Mouse (Mus musculus) intestine, postnatal 0 days (tissue): ENCODE measurements around the gene Gata3. TPM values are rescaled to one million over a fixed set of nuclear protein-coding genes. Genes with fewer than 3 reads are reported as not detected.

Source experiments
- ATAC-seq: fragments of 200-750 bp; cut with Nextera tagmentation; 2 replicates; pipeline ENCODE4 v1.8.0; 2017; ENCODE audit warnings: mild to moderate bottlenecking, moderate TSS enrichment, moderate library complexity
- H3K27ac ChIP-seq: fragments of 300-500 bp; sonication (generic); 2 replicates; pipeline ENCODE4 v1.5.1; 2014; ENCODE audit warnings: mild to moderate bottlenecking, low read depth, low read length, moderate library complexity
- H3K27me3 ChIP-seq: fragments of 300-500 bp; sonication (generic); replicated peaks from 2 replicates; pipeline ENCODE4 v1.6.1; 2014; ENCODE audit warnings: low read length, mixed read lengths; ENCODE audit not compliant: control insufficient read depth, insufficient read depth
- H3K36me3 ChIP-seq: fragments of 300-500 bp; sonication (generic); 2 replicates; pipeline ENCODE4 v1.6.1; 2014; ENCODE audit warnings: mild to moderate bottlenecking, moderate library complexity; ENCODE audit not compliant: control insufficient read depth, insufficient read depth
- H3K4me1 ChIP-seq: fragments of 300-500 bp; sonication (generic); replicated peaks from 2 replicates; pipeline ENCODE4 v1.6.1; 2014; ENCODE audit warnings: antibody characterized with exemption, low read length, mixed read lengths; ENCODE audit not compliant: control insufficient read depth, insufficient read depth
- H3K4me2 ChIP-seq: fragments of 300-500 bp; sonication (generic); replicated peaks from 2 replicates; pipeline ENCODE4 v1.6.1; 2014; ENCODE audit warnings: low read depth, mild to moderate bottlenecking, moderate library complexity
- H3K4me3 ChIP-seq: fragments of 300-500 bp; sonication (generic); 2 replicates; pipeline ENCODE4 v1.5.1; 2014; ENCODE audit warnings: low read depth, low read length
- H3K9ac ChIP-seq: fragments of 300-500 bp; sonication (generic); 2 replicates; pipeline ENCODE4 v1.6.1; 2014; ENCODE audit warnings: mild to moderate bottlenecking, low read depth, low read length
- H3K9me3 ChIP-seq: fragments of 300-500 bp; sonication (generic); 2 replicates; pipeline ENCODE4 v1.6.1; 2016; ENCODE audit warnings: mixed run types; ENCODE audit not compliant: control insufficient read depth
- CTCF ChIP-seq: sonication (generic); IDR thresholded peaks from 2 replicates; pipeline ENCODE4 v1.5.1; 2016; ENCODE audit warnings: low read depth, mild to moderate bottlenecking, control low read depth, antibody characterized with exemption, moderate library complexity
- WGBS: fragments of 180-500 bp; shearing (Covaris S2); extraction: QIAGEN DNeasy Blood & Tissue Kit; methylation state at CpG from one replicate; pipeline ENCODE4 v1.1.7; 2014; 5-methylcytosine and 5-hydroxymethylcytosine counted together
- polyA plus RNA-seq: library from polyadenylated mRNA; unstranded; fragments of >200 nt; fragmentation: Nextera tagmentation; extraction: Ambion mirVana; gene quantifications from 2 replicates; pipeline ENCODE4 v1.2.1, GENCODE M21; 2015

Gata3 gene
- polyA plus RNA-seq, 1 experiment from 2014 or later, result 0.59 TPM

- H3K4me2 ChIP-seq, result peak overlapping the region; percentile 46
- no peaks in the 10 kb centered on the region for H3K9me3 ChIP-seq
- no peak for ATAC-seq
- H3K4me1 ChIP-seq, result no peaks in the 10 kb centered on the region
- peaks cover 91% of the 10 kb centered on the region for H3K27me3 ChIP-seq
- H3K4me3 ChIP-seq, result peak overlapping the region; percentile 32
- WGBS, result under 1% methylated on average over 43 of the region's 43 CpGs
- no peak overlapping the region for H3K27ac ChIP-seq
- TF ChIP-seq CTCF, result no peak
- no peak overlapping the region for H3K9ac ChIP-seq
- no peaks in the 10 kb centered on the region for H3K36me3 ChIP-seq
Measured at GRCm38 (mm10) chr2:9882926-9883802, 6.7 kb downstream of the Gata3 start.

GRCm38 (mm10) chr2:9882371-9882925, 7.4 kb downstream of the Gata3 start:
- H3K4me1 ChIP-seq, result no peaks in the 10 kb centered on the region
- H3K9me3 ChIP-seq, result no peaks in the 10 kb centered on the region
- H3K27me3 ChIP-seq, result peaks cover 89% of the 10 kb centered on the region
- H3K9ac ChIP-seq, result no peak overlapping the region
- no peak for ATAC-seq
- peak overlapping the region; percentile 46 for H3K4me2 ChIP-seq
- WGBS, result 2% methylated on average over 39 of the region's 39 CpGs
- peak overlapping the region; percentile 32 for H3K4me3 ChIP-seq
- no peak overlapping the region for H3K27ac ChIP-seq
- no peaks in the 10 kb centered on the region for H3K36me3 ChIP-seq
- no peak for TF ChIP-seq CTCF

- H3K9ac ChIP-seq, result no peak overlapping the region
- H3K4me1 ChIP-seq, result no peaks in the 10 kb centered on the region
- no peaks in the 10 kb centered on the region for H3K9me3 ChIP-seq
- 6% methylated on average over 13 of the region's 13 CpGs for WGBS
- no peaks in the 10 kb centered on the region for H3K36me3 ChIP-seq
- no peak overlapping the region for H3K27ac ChIP-seq
- peak overlapping the region; percentile 26; the same call in 1 of the 2 replicates for H3K4me3 ChIP-seq
- no peak overlapping the region; the same call in 1 of the 2 replicates for H3K4me2 ChIP-seq
- 0 out of 2 replicates have a peak, but pooled peaks have one; percentile 14 for TF ChIP-seq CTCF
- ATAC-seq, result no peak
- H3K27me3 ChIP-seq, result peaks cover 89% of the 10 kb centered on the region
Measured at GRCm38 (mm10) chr2:9881611-9882023, 8.2 kb downstream of the Gata3 start.

- Histone ChIP-seq H3K4me1 (no peaks in the 10 kb centered on the region), H3K4me3 (peak within 1 kb of the TSS; percentile 56), H3K4me2 (peak within 1 kb of the TSS; percentile 97), H3K27ac (no peak within 1 kb of the TSS), H3K27me3 (peaks cover 89% of the 10 kb centered on the region), H3K9ac (no peak within 1 kb of the TSS), H3K36me3 (no peaks in the 10 kb centered on the region), H3K9me3 (no peaks in the 10 kb centered on the region)
- ATAC-seq, result no peak
- WGBS, result 2% methylated on average over 30 of the region's 35 CpGs
- no peak for TF ChIP-seq CTCF
Measured at GRCm38 (mm10) chr2:9881051-9881591, 8.7 kb downstream of the Gata3 start, which contains the start of gene 4930412O13Rik. Gene 4930412O13Rik (plus strand): TSS chr2:9881252.

- no peak overlapping the region for H3K27ac ChIP-seq
- H3K9me3 ChIP-seq, result no peaks in the 10 kb centered on the region
- H3K4me3 ChIP-seq, result peak overlapping the region; percentile 56; the same call in 1 of the 2 replicates
- 7% methylated on average over 11 of the region's 11 CpGs for WGBS
- H3K4me1 ChIP-seq, result no peaks in the 10 kb centered on the region
- H3K27me3 ChIP-seq, result peaks cover 90% of the 10 kb centered on the region
- H3K9ac ChIP-seq, result no peak overlapping the region
- H3K4me2 ChIP-seq, result peak overlapping the region; percentile 97
- no peak for TF ChIP-seq CTCF
- ATAC-seq, result no peak
- H3K36me3 ChIP-seq, result no peaks in the 10 kb centered on the region
Measured at GRCm38 (mm10) chr2:9880271-9880670, 9.6 kb downstream of the Gata3 start.

GRCm38 (mm10) chr2:9879493-9879892, 10.3 kb downstream of the Gata3 start:
- Histone ChIP-seq H3K9me3 (no peaks in the 10 kb centered on the region), H3K9ac (no peak overlapping the region), H3K4me2 (peak overlapping the region; percentile 97), H3K27ac (no peak overlapping the region), H3K4me3 (peak overlapping the region; percentile 56), H3K36me3 (no peaks in the 10 kb centered on the region), H3K4me1 (no peaks in the 10 kb centered on the region), H3K27me3 (peaks cover 90% of the 10 kb centered on the region)
- WGBS, result under 1% methylated on average over 21 of the region's 21 CpGs
- peak; percentile 91 for ATAC-seq
- peak; percentile 95 for TF ChIP-seq CTCF
